Mouse (Mus musculus): Measurements from ENCODE around the gene Secisbp2. TPM values are rescaled to one million over a fixed set of nuclear protein-coding genes. Genes with fewer than 3 reads are reported as not detected.
A peak's percentile ranks its signal among the peaks of the same experiment; 100 is the strongest.
"Not testable (repeated sequence)": the region's sequence is repeated elsewhere in the genome, so short reads cannot be mapped to it uniquely, and the experiment has no call there.

Gene Secisbp2
- polyA plus RNA-seq, 1 experiment from 2014 or later: 28.9 TPM

- no peak for DNase-seq (ENCODE audit: low spot score)
- WGBS: 78% methylated on average over 2 of the region's 2 CpGs
- Histone ChIP-seq H3K4me2 (replicated peaks; ENCODE audit: low read depth, low read length) (no peak overlapping the region), H3K27me3 (replicated peaks; ENCODE audit: insufficient read depth, low read length) (no peaks in the 10 kb centered on the region), H3K4me3 (ENCODE audit: low read depth, low read length) (no peak overlapping the region), H3K9ac (replicated peaks; ENCODE audit: low read depth) (no peak overlapping the region), H3K4me1 (ENCODE audit: insufficient read depth, low read depth, low read length) (no peaks in the 10 kb centered on the region), H3K27ac (ENCODE audit: low read length) (no peak overlapping the region), H3K9me3 (ENCODE audit: low read length) (no peaks in the 10 kb centered on the region), H3K36me3 (ENCODE audit: insufficient read depth, low read length) (no peaks in the 10 kb centered on the region)
- ATAC-seq: no peak
- TF ChIP-seq EP300 (IDR thresholded peaks at IDR 0.05): no peak
- TF ChIP-seq CTCF (IDR thresholded peaks at IDR 0.05): no peak
Observed at GRCm38 (mm10) chr13:51623678-51624077, 27.8 kb upstream of the Secisbp2 start.

DNA sequence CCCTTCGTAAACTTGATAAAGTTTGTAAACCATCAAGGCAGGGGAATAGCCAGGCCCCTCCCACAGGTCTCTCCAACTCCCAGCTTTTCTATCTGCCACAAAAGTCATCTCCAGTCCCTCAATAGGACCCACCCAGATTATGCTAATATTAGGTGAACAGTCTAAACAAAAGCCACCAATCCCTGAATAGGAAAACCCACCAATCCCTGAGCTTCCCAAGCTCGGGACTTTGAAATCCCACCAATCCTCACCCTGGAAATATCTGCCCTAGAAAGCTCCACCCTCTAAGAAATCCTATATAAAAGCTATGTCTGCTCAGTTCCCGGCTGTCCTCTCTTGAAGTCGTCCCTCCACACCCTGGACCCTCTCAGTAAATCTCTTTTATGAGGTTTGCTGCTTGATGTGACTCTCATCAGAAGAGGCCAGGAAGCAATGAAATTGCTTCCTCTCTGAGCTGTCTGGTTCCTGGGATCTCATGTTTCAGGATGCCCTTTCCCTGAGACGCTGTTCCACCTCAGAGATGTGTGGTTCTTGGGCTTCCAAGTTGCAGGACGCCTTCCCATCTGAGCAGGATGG, 23.1 kb upstream of the Secisbp2 start:
- ATAC-seq (no peak), DNase-seq (ENCODE audit: low spot score) (no peak)
- Histone ChIP-seq H3K27ac (ENCODE audit: low read length) (no peak overlapping the region), H3K27me3 (replicated peaks; ENCODE audit: insufficient read depth, low read length) (no peaks in the 10 kb centered on the region), H3K4me1 (ENCODE audit: insufficient read depth, low read depth, low read length) (no peaks in the 10 kb centered on the region), H3K4me2 (replicated peaks; ENCODE audit: low read depth, low read length) (no peak overlapping the region), H3K9me3 (ENCODE audit: low read length) (no peaks in the 10 kb centered on the region), H3K4me3 (ENCODE audit: low read depth, low read length) (no peak overlapping the region), H3K9ac (replicated peaks; ENCODE audit: low read depth) (no peak overlapping the region), H3K36me3 (ENCODE audit: insufficient read depth, low read length) (no peaks in the 10 kb centered on the region)
- TF ChIP-seq EP300 (IDR thresholded peaks at IDR 0.05) (no peak), CTCF (IDR thresholded peaks at IDR 0.05) (no peak)
- WGBS: 77% methylated on average over 6 of the region's 6 CpGs

DNA sequence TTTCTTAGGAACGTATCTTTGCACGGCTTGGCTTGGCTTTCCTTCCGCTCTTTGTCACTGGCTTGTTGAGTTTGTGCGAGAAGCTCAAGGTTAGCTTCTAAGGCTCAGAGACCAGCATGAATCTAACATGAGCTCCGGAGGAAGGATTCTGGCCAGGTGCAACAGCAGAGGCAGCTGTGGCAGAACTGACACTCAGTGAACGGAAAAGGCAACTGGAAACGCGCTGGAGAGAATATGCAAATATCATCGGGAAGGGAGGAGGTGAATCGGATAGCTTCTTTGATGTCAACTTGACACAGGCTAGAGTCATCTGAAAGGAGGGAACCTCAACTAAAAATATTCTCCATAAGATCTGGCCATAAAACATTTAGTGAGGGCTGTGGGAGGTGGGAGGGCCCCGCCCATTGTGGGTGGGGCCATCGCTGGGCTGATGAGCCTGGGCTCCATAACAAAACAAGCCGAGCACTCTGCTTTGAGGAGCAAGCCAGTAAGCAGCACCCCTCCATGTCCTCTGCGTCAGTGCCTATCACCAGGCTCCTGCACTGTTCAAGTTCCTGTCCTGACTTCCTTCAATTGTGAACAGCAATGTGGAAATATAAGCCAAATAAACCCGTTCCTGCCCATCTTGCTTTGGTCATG, 20.0 kb upstream of the Secisbp2 start:
- 70% methylated on average over 15 of the region's 15 CpGs for WGBS
- no peaks in the 10 kb centered on the region for H3K9me3 ChIP-seq (ENCODE audit: low read length)

DNA sequence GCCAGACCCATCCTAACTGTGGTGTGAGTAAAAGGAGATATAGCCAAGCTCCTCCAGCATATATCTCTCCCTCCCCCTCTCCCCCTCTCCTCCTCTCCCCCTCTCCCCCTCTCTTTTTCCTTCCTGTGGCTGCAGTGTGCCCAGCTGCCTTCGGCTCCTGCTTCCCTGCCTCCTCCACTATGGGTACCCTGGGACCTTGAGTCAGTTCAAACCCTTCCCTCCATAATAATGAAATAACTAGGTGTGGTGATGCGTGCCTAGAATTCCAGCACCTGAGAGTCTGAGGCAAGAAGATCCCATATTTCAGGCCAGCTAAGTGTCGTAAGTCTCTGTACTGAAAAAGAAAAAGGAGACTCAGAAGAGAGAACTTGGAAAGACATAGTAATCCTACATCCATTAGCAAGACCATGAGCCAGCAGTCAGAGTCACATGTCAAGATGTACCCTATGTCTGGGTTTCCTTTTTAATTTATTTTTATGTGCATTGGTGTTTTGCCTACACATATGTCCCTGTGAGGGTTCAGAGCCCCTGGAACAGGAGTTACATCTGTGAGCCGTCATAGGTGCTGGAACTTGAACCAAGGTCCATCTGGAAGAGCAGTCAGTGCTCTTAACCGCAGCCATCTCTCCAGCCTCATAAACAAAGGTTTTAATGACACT, 18.8 kb upstream of the Secisbp2 start:
- Histone ChIP-seq H3K27ac (ENCODE audit: low read length) (no peak overlapping the region), H3K9me3 (ENCODE audit: low read length) (no peaks in the 10 kb centered on the region), H3K27me3 (replicated peaks; ENCODE audit: insufficient read depth, low read length) (no peaks in the 10 kb centered on the region), H3K9ac (replicated peaks; ENCODE audit: low read depth) (no peak overlapping the region), H3K36me3 (ENCODE audit: insufficient read depth, low read length) (no peaks in the 10 kb centered on the region), H3K4me2 (replicated peaks; ENCODE audit: low read depth, low read length) (no peak overlapping the region), H3K4me1 (ENCODE audit: insufficient read depth, low read depth, low read length) (no peaks in the 10 kb centered on the region), H3K4me3 (ENCODE audit: low read depth, low read length) (no peak overlapping the region)
- WGBS: 74% methylated on average over 5 of the region's 5 CpGs
- TF ChIP-seq EP300 (IDR thresholded peaks at IDR 0.05) (no peak), CTCF (IDR thresholded peaks at IDR 0.05) (no peak)
- no peak for DNase-seq (ENCODE audit: low spot score)
- ATAC-seq: no peak

More for the DNA sequence above, 20.0 kb upstream of the Secisbp2 start:
- H3K27ac ChIP-seq (ENCODE audit: low read length): no peak overlapping the region
- no peaks in the 10 kb centered on the region for H3K36me3 ChIP-seq (ENCODE audit: insufficient read depth, low read length)
- DNase-seq (ENCODE audit: low spot score): no peak
- TF ChIP-seq EP300 (IDR thresholded peaks at IDR 0.05) (no peak), CTCF (IDR thresholded peaks at IDR 0.05) (no peak)
- H3K4me2 ChIP-seq (replicated peaks; ENCODE audit: low read depth, low read length): no peak overlapping the region
- H3K9ac ChIP-seq (replicated peaks; ENCODE audit: low read depth): no peak overlapping the region
- H3K4me1 ChIP-seq (ENCODE audit: insufficient read depth, low read depth, low read length): no peaks in the 10 kb centered on the region
- no peaks in the 10 kb centered on the region for H3K27me3 ChIP-seq (replicated peaks; ENCODE audit: insufficient read depth, low read length)
- no peak for ATAC-seq
- no peak overlapping the region for H3K4me3 ChIP-seq (ENCODE audit: low read depth, low read length)

- H3K4me1 ChIP-seq (ENCODE audit: insufficient read depth, low read depth, low read length); H3K27me3 ChIP-seq (replicated peaks; ENCODE audit: insufficient read depth, low read length); DNase-seq (ENCODE audit: low spot score); ATAC-seq; H3K4me2 ChIP-seq (replicated peaks; ENCODE audit: low read depth, low read length); H3K4me3 ChIP-seq (ENCODE audit: low read depth, low read length); H3K9me3 ChIP-seq (ENCODE audit: low read length); H3K36me3 ChIP-seq (ENCODE audit: insufficient read depth, low read length); H3K27ac ChIP-seq (ENCODE audit: low read length); H3K9ac ChIP-seq (replicated peaks; ENCODE audit: low read depth): not testable (repeated sequence)
- WGBS: 41% methylated on average over 4 of the region's 9 CpGs
Observed at GRCm38 (mm10) chr13:51635384-51635783, 16.1 kb upstream of the Secisbp2 start.

DNA sequence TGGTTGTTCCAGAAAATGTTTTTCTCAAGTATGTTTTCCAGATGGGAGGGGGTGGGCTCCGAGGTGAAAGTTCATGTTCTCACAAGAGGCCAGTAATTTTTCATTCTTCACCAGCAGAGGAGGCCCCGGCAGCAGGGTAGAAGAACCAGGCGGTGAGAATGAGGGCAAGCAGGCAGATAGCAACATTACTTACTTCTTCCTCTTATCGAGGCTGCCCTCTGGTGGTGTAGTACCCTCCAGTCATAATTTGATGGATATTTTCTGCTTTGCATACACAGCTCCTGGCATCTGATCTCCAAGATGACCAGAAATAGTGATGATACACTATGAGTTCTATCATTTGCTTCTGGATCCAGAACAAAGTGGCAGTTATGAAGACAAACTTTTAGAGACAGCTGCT, 12.5 kb upstream of the Secisbp2 start:
- no peak overlapping the region for H3K27ac ChIP-seq (ENCODE audit: low read length)
- H3K4me1 ChIP-seq (ENCODE audit: insufficient read depth, low read depth, low read length): no peaks in the 10 kb centered on the region
- H3K36me3 ChIP-seq (ENCODE audit: insufficient read depth, low read length): no peaks in the 10 kb centered on the region
- DNase-seq (ENCODE audit: low spot score): peak; percentile 52
- no peak for ATAC-seq
- no peak overlapping the region for H3K4me2 ChIP-seq (replicated peaks; ENCODE audit: low read depth, low read length)
- no peak for TF ChIP-seq EP300 (IDR thresholded peaks at IDR 0.05)
- TF ChIP-seq CTCF (IDR thresholded peaks at IDR 0.05): peak; percentile 37
- WGBS: 71% methylated on average over 4 of the region's 4 CpGs
- no peak overlapping the region for H3K9ac ChIP-seq (replicated peaks; ENCODE audit: low read depth)
- no peak overlapping the region for H3K4me3 ChIP-seq (ENCODE audit: low read depth, low read length)
- no peaks in the 10 kb centered on the region for H3K9me3 ChIP-seq (ENCODE audit: low read length)
- H3K27me3 ChIP-seq (replicated peaks; ENCODE audit: insufficient read depth, low read length): no peaks in the 10 kb centered on the region
